Mouse (Mus musculus): ENCODE data around the gene Tmem191c.

Tmem191c gene

DNA sequence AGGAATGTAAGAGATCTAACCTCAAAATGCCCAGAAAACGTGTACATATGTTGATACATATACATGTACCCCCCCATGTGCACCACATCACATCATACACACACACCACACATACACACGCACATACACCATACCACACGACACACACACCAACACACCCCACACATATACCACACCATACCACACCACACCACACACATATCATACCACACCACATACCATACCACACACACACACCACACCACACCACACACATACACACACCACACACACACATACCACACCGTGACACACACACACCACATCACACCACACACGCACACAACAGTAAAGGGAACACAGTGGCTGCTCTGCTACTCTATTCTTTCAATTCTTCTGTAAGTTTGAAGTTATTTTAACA is 56.0 kb downstream of the Tmem191c start:
- no peak for DNase-seq
